Mouse (Mus musculus) lung, postnatal 4 days (tissue): Measurements from ENCODE around the gene Frmd4b.
A peak's percentile ranks its signal among the peaks of the same experiment; 100 is the strongest.
"Not testable (repeated sequence)": the region's sequence is repeated elsewhere in the genome, so short reads cannot be mapped to it uniquely, and the experiment has no call there.

ENCODE experiments used
- DNase-seq, 2 experiments: peaks; one replicate each; pipeline ENCODE4 v3.0.0; 2021

Frmd4b gene

DNA sequence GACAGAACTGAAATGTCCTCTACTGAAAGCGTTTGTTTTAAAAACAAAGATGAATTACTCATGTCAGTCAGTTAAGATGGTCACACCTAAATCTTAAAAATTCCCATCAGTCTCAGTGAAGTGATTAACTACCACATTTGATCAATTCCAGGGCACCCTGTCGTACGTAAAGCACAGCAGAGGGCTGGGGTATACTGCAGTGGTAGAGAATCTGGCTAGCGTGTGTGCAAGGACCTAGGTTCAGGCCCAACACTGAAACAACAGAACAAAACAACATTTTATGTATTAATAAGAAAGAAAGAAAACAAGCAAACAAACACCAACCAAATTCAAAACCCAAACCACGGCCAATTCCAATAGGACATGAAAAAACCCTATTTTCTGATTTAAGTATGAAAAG is 331.0 kb downstream of the Frmd4b start:
- no peak for DNase-seq

GRCm38 (mm10) chr6:97283676-97284075 is 333.7 kb downstream of the Frmd4b start:
- no peak for DNase-seq

GRCm38 (mm10) chr6:97278878-97279277 is 338.5 kb downstream of the Frmd4b start:
- no peak for DNase-seq

GRCm38 (mm10) chr6:97278014-97278787 is 339.1 kb downstream of the Frmd4b start:
- DNase-seq = peak; percentile 67 to 85

GRCm38 (mm10) chr6:97276890-97277497 is 340.3 kb downstream of the Frmd4b start:
- DNase-seq = no peak

DNA sequence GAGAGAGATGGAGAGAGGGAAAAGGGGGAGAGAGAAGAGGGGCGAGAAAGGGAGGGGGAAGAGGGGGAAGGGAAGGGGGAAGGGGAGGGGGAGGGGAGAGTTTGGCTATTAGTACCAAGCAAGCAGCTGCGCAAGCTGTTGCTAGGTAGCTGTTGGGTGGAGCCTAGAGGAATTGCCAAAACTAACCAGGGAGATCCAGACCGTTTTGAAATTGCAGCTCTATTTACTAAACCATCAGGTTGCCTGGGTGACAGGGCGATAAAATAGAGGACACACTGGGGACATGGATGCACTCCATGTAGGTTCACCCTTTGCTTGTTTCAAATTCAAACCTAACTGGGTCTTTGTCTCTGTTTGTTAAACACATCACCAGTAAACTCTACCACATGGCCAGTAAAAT is 341.0 kb downstream of the Frmd4b start:
- no peak for DNase-seq

DNA sequence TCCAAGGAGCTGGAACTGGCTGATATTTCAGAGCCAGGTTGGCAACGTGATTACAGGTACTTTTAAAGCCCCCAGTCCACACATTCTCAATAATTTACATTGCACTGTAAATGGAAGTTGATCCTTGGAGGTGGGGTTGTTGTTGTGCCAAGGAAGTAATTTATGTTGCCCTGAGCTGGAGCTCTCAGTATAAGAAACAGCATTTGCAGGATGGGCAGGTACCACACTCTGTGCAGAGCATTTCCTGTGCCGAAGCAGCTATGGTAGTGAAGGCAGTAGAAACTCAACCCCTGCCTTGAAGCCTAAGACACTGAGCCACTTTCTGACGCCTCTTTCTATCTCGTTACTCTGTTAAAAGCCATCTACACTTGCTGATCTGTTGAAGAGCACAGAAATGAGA is 341.6 kb downstream of the Frmd4b start:
- no peak for DNase-seq

- DNase-seq = no peak
Measured at GRCm38 (mm10) chr6:97273777-97274176, 343.6 kb downstream of the Frmd4b start.

- DNase-seq = peak in 1 of 2 experiments; percentile 49
Measured at GRCm38 (mm10) chr6:97273058-97273710, 344.2 kb downstream of the Frmd4b start.

DNA sequence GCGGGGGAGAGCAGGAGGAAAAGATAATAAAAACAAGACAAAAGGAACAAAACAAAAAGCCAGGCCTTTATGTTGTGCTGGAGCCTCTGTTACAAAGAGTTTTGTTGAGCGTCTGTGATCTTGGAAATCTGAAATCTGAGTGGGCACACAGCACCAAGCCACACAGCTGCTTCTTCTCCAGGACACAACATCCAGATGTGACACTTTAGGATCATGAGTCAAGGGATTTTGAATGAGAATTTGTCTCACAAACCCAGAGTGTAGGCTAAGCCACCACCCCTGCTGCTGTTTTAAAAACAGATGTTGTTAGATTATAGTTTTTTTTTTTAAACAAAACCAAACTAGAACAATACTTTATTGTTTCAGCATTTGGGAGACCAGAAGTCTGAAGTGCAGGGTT is 345.0 kb downstream of the Frmd4b start:
- peak in 1 of 2 experiments; percentile 55 for DNase-seq

DNA sequence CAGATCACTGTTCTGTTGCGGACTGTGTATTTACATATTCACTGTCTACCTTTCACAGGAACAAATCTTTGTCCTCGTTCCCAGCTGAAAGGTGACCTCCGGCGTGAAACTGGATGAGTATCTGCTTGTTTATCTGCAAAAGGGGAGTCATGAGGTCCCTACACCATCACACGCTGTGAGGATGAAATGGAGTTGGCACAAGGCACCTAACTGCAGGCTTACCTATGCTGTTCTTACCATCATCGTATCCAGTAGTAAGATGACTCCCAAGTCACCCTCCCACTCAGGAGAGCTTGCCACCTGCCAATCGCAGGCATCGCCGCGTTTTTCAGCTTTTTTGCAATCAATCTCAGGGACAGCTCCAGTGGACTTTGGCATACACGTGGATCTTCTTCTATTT is 347.7 kb downstream of the Frmd4b start:
- no peak for DNase-seq

DNA sequence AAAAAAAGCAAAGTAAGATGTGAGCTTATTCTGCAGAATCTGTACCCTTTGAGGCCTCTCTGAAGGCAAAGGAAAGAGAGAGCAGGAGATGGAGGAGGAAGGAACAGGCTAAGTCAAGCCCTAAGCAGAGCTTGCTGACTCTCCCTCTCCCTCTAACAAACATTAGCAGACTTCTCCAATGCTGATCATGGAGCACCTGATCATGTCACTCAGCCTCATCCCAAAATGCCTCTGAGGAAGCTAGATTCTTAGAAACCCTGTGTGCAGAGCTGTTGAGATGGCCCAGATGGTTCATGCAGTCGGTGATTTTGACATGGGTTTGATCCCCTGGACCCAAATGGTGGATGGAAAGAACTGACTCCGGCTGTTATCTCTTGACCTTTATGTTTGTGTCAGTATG is 350.2 kb downstream of the Frmd4b start:
- DNase-seq = no peak

DNA sequence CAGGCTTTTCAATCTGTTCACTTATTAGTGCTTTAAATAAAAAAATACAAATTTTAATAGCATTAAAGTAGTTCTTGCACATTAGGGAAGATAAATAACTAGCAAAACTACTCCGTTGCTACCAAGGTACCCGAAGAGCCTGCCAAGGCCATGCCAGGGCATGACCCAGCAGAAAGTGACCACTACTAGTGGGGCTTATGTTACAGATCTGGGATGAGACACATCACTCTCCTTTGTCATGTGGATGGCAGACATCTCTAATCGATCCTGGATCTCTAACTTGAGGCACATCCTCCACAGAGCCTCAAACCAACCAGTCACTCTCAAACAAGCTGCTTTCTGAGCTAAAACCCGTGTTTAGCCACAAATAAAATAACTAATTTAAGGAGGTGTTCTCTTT is 350.7 kb downstream of the Frmd4b start:
- no peak for DNase-seq

GRCm38 (mm10) chr6:97265705-97266104 is 351.6 kb downstream of the Frmd4b start:
- no peak for DNase-seq

- no peak for DNase-seq
Measured at GRCm38 (mm10) chr6:97265240-97265639, 352.1 kb downstream of the Frmd4b start.

DNA sequence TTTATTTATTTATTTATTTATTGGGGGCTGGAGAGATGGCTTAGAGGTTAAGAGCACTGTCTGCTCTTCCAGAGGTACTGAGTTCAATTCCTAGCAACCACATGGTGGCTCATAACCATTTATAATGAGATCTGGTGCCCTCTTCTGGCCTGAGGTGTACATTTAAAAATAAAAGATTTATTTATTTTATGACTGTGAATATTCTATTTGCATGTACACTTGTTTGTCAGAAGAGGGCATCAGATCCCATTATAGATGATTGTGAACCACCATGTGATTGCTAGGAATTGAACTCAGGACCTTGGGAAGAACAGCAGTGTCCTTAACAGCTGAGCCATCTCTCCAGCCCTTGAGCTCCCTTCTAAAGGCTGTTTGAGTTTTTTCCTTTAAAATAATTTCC is 353.6 kb downstream of the Frmd4b start:
- DNase-seq = not testable (repeated sequence)

DNA sequence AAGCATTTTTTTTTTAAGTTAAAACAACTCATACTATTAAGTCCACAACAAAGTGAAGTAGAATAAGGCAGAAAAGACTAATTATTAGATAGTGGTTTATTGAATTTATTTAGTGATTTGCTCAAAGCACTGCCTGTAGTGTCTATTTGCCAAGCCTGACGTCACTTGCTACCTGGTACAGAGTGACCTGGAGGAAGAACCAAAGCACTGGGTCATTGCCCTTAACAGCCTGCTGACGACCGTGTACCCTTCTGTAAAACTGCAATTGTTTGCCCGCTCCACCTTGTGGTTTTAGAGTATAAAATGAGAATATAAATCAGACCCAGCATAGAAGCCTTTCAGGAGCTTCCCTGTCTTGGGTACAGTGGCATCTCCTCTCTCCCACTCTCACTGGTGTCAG is 355.1 kb downstream of the Frmd4b start:
- DNase-seq = no peak

- DNase-seq = not testable (repeated sequence)
Measured at GRCm38 (mm10) chr6:97259926-97260325, 357.4 kb downstream of the Frmd4b start.

DNA sequence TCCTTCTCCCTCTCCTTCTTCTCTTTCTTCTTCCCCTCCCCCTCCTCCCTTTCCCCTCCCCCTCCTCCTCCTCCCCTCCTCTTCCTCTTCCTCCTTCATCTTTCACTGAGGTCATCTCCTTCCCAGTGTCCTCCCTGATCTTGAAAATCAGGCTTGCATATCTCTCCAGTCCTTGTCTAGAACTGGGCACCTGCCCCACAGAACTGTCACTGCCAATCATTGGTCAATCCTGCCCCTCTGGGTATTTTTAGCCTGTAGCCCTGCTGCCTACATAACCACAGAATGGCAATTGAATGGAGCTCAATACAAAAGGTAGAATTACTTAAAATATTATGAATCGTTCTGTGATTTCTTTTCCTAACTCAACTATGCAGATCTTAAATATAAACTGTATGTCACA is 358.9 kb downstream of the Frmd4b start:
- DNase-seq = no peak

DNA sequence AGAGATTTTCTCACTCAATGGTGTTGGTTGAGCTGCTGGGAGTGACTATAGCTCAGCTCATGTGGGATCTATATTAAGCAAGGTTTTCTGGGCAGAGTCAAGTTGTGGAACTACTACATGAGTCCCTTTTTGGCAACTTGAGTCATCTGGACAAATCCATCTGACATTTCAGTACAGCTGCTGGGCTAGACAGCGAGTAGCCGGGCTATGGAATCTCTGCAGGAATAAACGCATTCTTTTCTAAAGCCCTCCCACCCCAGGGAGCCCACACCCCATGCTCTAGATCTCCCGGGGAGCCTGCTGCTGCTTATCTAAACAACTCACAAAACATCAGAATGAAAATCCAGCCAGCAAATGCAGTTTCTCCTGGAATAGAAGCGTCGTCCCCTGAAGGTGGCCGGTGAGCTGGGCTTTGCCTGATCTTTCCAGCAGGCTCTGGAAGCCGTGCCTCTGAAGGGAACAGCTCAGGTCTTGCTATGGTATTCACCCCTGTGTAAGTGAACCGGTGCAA is 364.6 kb downstream of the Frmd4b start, which contains the start of gene Lmod3:
Lmod3 (minus strand) TSS at position 49 of the 511 bp plus-strand sequence.
- DNase-seq = peak in 1 of 2 experiments; percentile 30

GRCm38 (mm10) chr6:97252086-97252485 is 365.3 kb downstream of the Frmd4b start:
- DNase-seq = no peak

GRCm38 (mm10) chr6:97250966-97251365 is 366.4 kb downstream of the Frmd4b start:
- peak in 1 of 2 experiments; percentile 65 for DNase-seq

- no peak for DNase-seq
Measured at GRCm38 (mm10) chr6:97245200-97245599, 372.1 kb downstream of the Frmd4b start.

- DNase-seq = no peak
Measured at GRCm38 (mm10) chr6:97242522-97242921, 374.8 kb downstream of the Frmd4b start.
